Mouse (Mus musculus) C2C12 (cell line): ENCODE data around the gene Slit1.
A peak's percentile ranks its signal among the peaks of the same experiment; 100 is the strongest.

Source experiments
- CTCF ChIP-seq: IDR thresholded peaks from one replicate; pipeline ENCODE4 v1.5.1; 2011; ENCODE audit not compliant: control insufficient read depth, insufficient read depth, insufficient read length
- FOSL1 ChIP-seq: IDR thresholded peaks from one replicate; pipeline ENCODE4 v1.8.0; 2011; ENCODE audit warnings: mild to moderate bottlenecking, low read length; ENCODE audit not compliant: poor library complexity, insufficient read depth, severe bottlenecking
- USF1 ChIP-seq: IDR thresholded peaks from one replicate; pipeline ENCODE4 v1.6.1; 2011; ENCODE audit warnings: low read depth, mild to moderate bottlenecking, control low read depth, moderate library complexity

GRCm38 (mm10) chr19:41763870-41764660 lies 20.6 kb upstream of the Slit1 start:
- TF ChIP-seq FOSL1 (no peak), CTCF (peak; percentile 61), USF1 (no peak)
